Mouse (Mus musculus) kidney, embryonic 15.5 days (tissue): ENCODE data around the gene Raph1. TPM values are rescaled to one million over a fixed set of nuclear protein-coding genes. Genes with fewer than 3 reads are reported as not detected.

ENCODE experiments used
- ATAC-seq: fragments of 200-750 bp; cut with Nextera tagmentation; replicated peaks from 2 replicates; pipeline ENCODE4 v1.8.0; 2017; ENCODE audit warnings: moderate TSS enrichment; ENCODE audit not compliant: low FRiP score
- H3K27ac ChIP-seq: fragments of 300-500 bp; sonication (generic); 2 replicates; pipeline ENCODE4 v1.5.1; 2015; ENCODE audit warnings: mild to moderate bottlenecking, inconsistent platforms
- H3K27me3 ChIP-seq: fragments of 300-500 bp; sonication (generic); 2 replicates; pipeline ENCODE4 v1.6.1; 2015; ENCODE audit warnings: inconsistent platforms
- H3K36me3 ChIP-seq: fragments of 300-500 bp; sonication (generic); 2 replicates; pipeline ENCODE4 v1.6.1; 2015; ENCODE audit warnings: inconsistent platforms
- H3K4me1 ChIP-seq: fragments of 300-500 bp; sonication (generic); 2 replicates; pipeline ENCODE4 v1.6.1; 2015; ENCODE audit warnings: inconsistent platforms
- H3K4me2 ChIP-seq: fragments of 300-500 bp; sonication (generic); 2 replicates; pipeline ENCODE4 v1.6.1; 2015; ENCODE audit warnings: moderate library complexity, mild to moderate bottlenecking, inconsistent platforms
- H3K4me3 ChIP-seq: fragments of 300-500 bp; sonication (generic); replicated peaks from 2 replicates; pipeline ENCODE4 v1.5.1; 2015; ENCODE audit warnings: mild to moderate bottlenecking, inconsistent platforms
- H3K9ac ChIP-seq: fragments of 300-500 bp; sonication (generic); 2 replicates; pipeline ENCODE4 v1.6.1; 2015; ENCODE audit warnings: mild to moderate bottlenecking, inconsistent platforms
- H3K9me3 ChIP-seq: fragments of 300-500 bp; sonication (generic); replicated peaks from 2 replicates; pipeline ENCODE4 v1.6.1; 2016; ENCODE audit warnings: inconsistent platforms
- WGBS: fragments of 180-500 bp; shearing (Covaris S2); methylation state at CpG from one replicate; pipeline ENCODE4 v1.1.7; 2015; ENCODE audit warnings: mixed read lengths; 5-methylcytosine and 5-hydroxymethylcytosine counted together
- polyA plus RNA-seq: library from polyadenylated mRNA; unstranded; fragments of >200 nt; fragmentation: Nextera tagmentation; extraction: Ambion mirVana; gene quantifications from 2 replicates; pipeline ENCODE4 v1.2.1, GENCODE M21; 2015

Raph1 gene
- polyA plus RNA-seq, 1 experiment from 2014 or later = 35.1 TPM

GRCm38 (mm10) chr1:60593101-60593500 is 26.2 kb upstream of the Raph1 start:
- H3K9ac ChIP-seq = no peak overlapping the region
- no peaks in the 10 kb centered on the region for H3K9me3 ChIP-seq
- no peak for ATAC-seq
- H3K27ac ChIP-seq = no peak overlapping the region
- WGBS = 88% methylated on average over 6 of the region's 6 CpGs
- no peaks in the 10 kb centered on the region for H3K4me1 ChIP-seq
- no peak overlapping the region for H3K4me2 ChIP-seq
- H3K27me3 ChIP-seq = no peaks in the 10 kb centered on the region
- H3K36me3 ChIP-seq = no peaks in the 10 kb centered on the region
- no peak overlapping the region for H3K4me3 ChIP-seq

- H3K4me2 ChIP-seq = no peak overlapping the region
- H3K27me3 ChIP-seq = no peaks in the 10 kb centered on the region
- H3K9ac ChIP-seq = no peak overlapping the region
- peaks cover 2% of the 10 kb centered on the region; the same call in 1 of the 2 replicates for H3K9me3 ChIP-seq
- no peaks in the 10 kb centered on the region for H3K4me1 ChIP-seq
- ATAC-seq = no peak
- WGBS = 63% methylated on average over 4 of the region's 4 CpGs
- H3K27ac ChIP-seq = no peak overlapping the region
- H3K36me3 ChIP-seq = no peaks in the 10 kb centered on the region
- H3K4me3 ChIP-seq = no peak overlapping the region
These were observed 22.2 kb upstream of the Raph1 start for GRCm38 (mm10) chr1:60588887-60589629.

- ATAC-seq = no peak
- no peaks in the 10 kb centered on the region for H3K4me1 ChIP-seq
- peaks cover 2% of the 10 kb centered on the region; the same call in 1 of the 2 replicates for H3K9me3 ChIP-seq
- 93% methylated on average over 8 of the region's 8 CpGs for WGBS
- no peak overlapping the region for H3K4me2 ChIP-seq
- H3K27me3 ChIP-seq = no peaks in the 10 kb centered on the region
- H3K4me3 ChIP-seq = no peak overlapping the region
- H3K9ac ChIP-seq = no peak overlapping the region
- no peak overlapping the region for H3K27ac ChIP-seq
- no peaks in the 10 kb centered on the region for H3K36me3 ChIP-seq
These were observed 14.1 kb upstream of the Raph1 start for GRCm38 (mm10) chr1:60580990-60581389.

- H3K36me3 ChIP-seq = no peaks in the 10 kb centered on the region
- ATAC-seq = no peak
- 65% methylated on average over 1 of the region's 1 CpGs for WGBS
These were observed 13.0 kb upstream of the Raph1 start for GRCm38 (mm10) chr1:60579886-60580285.

GRCm38 (mm10) chr1:60572699-60573098 is 5.8 kb upstream of the Raph1 start:
- Histone ChIP-seq H3K4me3 (no peak overlapping the region), H3K4me1 (no peaks in the 10 kb centered on the region), H3K9ac (no peak overlapping the region), H3K27ac (no peak overlapping the region), H3K36me3 (no peaks in the 10 kb centered on the region), H3K9me3 (no peaks in the 10 kb centered on the region), H3K4me2 (no peak overlapping the region), H3K27me3 (no peaks in the 10 kb centered on the region)
- WGBS = 76% methylated on average over 3 of the region's 3 CpGs
- ATAC-seq = no peak

More at GRCm38 (mm10) chr1:60579886-60580285, 13.0 kb upstream of the Raph1 start:
- Histone ChIP-seq H3K4me3 (no peak overlapping the region), H3K27ac (no peak overlapping the region), H3K9me3 (no peaks in the 10 kb centered on the region), H3K27me3 (no peaks in the 10 kb centered on the region), H3K4me2 (no peak overlapping the region), H3K9ac (no peak overlapping the region), H3K4me1 (no peaks in the 10 kb centered on the region)

- Histone ChIP-seq H3K27me3 (no peaks in the 10 kb centered on the region), H3K4me3 (no peak overlapping the region), H3K4me1 (peaks cover 6% of the 10 kb centered on the region), H3K27ac (no peak overlapping the region), H3K36me3 (no peaks in the 10 kb centered on the region), H3K4me2 (no peak overlapping the region), H3K9ac (no peak overlapping the region), H3K9me3 (no peaks in the 10 kb centered on the region)
- no peak for ATAC-seq
- WGBS = 91% methylated on average over 7 of the region's 7 CpGs
These were observed 2.8 kb upstream of the Raph1 start for GRCm38 (mm10) chr1:60569741-60570140.

GRCm38 (mm10) chr1:60569210-60569609 is 2.3 kb upstream of the Raph1 start:
- ATAC-seq = no peak
- Histone ChIP-seq H3K4me1 (peaks cover 7% of the 10 kb centered on the region), H3K9ac (no peak overlapping the region), H3K9me3 (no peaks in the 10 kb centered on the region), H3K4me3 (no peak overlapping the region), H3K27ac (no peak overlapping the region), H3K27me3 (no peaks in the 10 kb centered on the region), H3K4me2 (no peak overlapping the region), H3K36me3 (no peaks in the 10 kb centered on the region)
- 64% methylated on average over 5 of the region's 5 CpGs for WGBS

- H3K4me2 ChIP-seq = peak overlapping the region; percentile 76
- peak overlapping the region; percentile 90 for H3K9ac ChIP-seq
- H3K4me3 ChIP-seq = peak overlapping the region; percentile 90
- no peaks in the 10 kb centered on the region; the same call in 1 of the 2 replicates for H3K36me3 ChIP-seq
- no peaks in the 10 kb centered on the region for H3K27me3 ChIP-seq
- no peak for ATAC-seq
- H3K9me3 ChIP-seq = no peaks in the 10 kb centered on the region
- H3K4me1 ChIP-seq = peaks cover 7% of the 10 kb centered on the region
- H3K27ac ChIP-seq = peak overlapping the region; percentile 95
- WGBS = 14% methylated on average over 5 of the region's 5 CpGs
These were observed 417 bp upstream of the Raph1 start for GRCm38 (mm10) chr1:60567321-60567720.

- peak overlapping the region; percentile 90 for H3K9ac ChIP-seq
- under 1% methylated on average over 56 of the region's 56 CpGs for WGBS
- H3K27me3 ChIP-seq = no peaks in the 10 kb centered on the region
- peaks cover 8% of the 10 kb centered on the region for H3K36me3 ChIP-seq
- H3K4me1 ChIP-seq = peaks cover 7% of the 10 kb centered on the region
- peak overlapping the region; percentile 90 for H3K4me3 ChIP-seq
- ATAC-seq = peak; percentile 79
- 0 out of 2 replicates have a peak, but pooled peaks cover 2% of the 10 kb centered on the region for H3K9me3 ChIP-seq
- H3K4me2 ChIP-seq = peak overlapping the region; percentile 76
- peak overlapping the region; percentile 95 for H3K27ac ChIP-seq
These were observed 823 bp downstream of the Raph1 start for GRCm38 (mm10) chr1:60565931-60566630.

GRCm38 (mm10) chr1:60565270-60565920 is 1.5 kb downstream of the Raph1 start:
- H3K27ac ChIP-seq = peak overlapping the region; percentile 95
- WGBS = 1% methylated on average over 13 of the region's 13 CpGs
- peaks cover 7% of the 10 kb centered on the region for H3K4me1 ChIP-seq
- no peaks in the 10 kb centered on the region for H3K27me3 ChIP-seq
- peak overlapping the region; percentile 90 for H3K9ac ChIP-seq
- H3K4me2 ChIP-seq = peak overlapping the region; percentile 76
- ATAC-seq = no peak
- peak overlapping the region; percentile 90 for H3K4me3 ChIP-seq
- H3K9me3 ChIP-seq = peaks cover 9% of the 10 kb centered on the region; the same call in 1 of the 2 replicates
- peaks cover 14% of the 10 kb centered on the region for H3K36me3 ChIP-seq

- peaks cover 9% of the 10 kb centered on the region; the same call in 1 of the 2 replicates for H3K9me3 ChIP-seq
- no peak for ATAC-seq
- no peak overlapping the region for H3K9ac ChIP-seq
- peak overlapping the region; percentile 76 for H3K4me2 ChIP-seq
- 82% methylated on average over 5 of the region's 5 CpGs for WGBS
- peak overlapping the region; percentile 90 for H3K4me3 ChIP-seq
- no peak overlapping the region for H3K27ac ChIP-seq
- H3K4me1 ChIP-seq = peaks cover 7% of the 10 kb centered on the region
- H3K27me3 ChIP-seq = no peaks in the 10 kb centered on the region
- H3K36me3 ChIP-seq = peaks cover 14% of the 10 kb centered on the region
These were observed 2.2 kb downstream of the Raph1 start for GRCm38 (mm10) chr1:60564691-60565090.

GRCm38 (mm10) chr1:60563021-60563420 is 3.9 kb downstream of the Raph1 start:
- Histone ChIP-seq H3K9ac (no peak overlapping the region), H3K4me2 (no peak overlapping the region), H3K4me1 (peaks cover 7% of the 10 kb centered on the region), H3K4me3 (no peak overlapping the region), H3K36me3 (peaks cover 19% of the 10 kb centered on the region), H3K27me3 (no peaks in the 10 kb centered on the region), H3K27ac (no peak overlapping the region), H3K9me3 (peaks cover 14% of the 10 kb centered on the region; the same call in 1 of the 2 replicates)
- no peak for ATAC-seq
